Mouse (Mus musculus): ENCODE measurements around the gene Sgca. TPM values are rescaled to one million over a fixed set of nuclear protein-coding genes. Genes with fewer than 3 reads are reported as not detected.

Gene Sgca
- polyA plus RNA-seq, 1 experiment from 2014 or later: 0.96 TPM

GRCm38 (mm10) chr11:94985140-94985539 lies 9.0 kb upstream of the Sgca start:
- Histone ChIP-seq H3K4me3 (ENCODE audit: low read depth, low read length) (no peak overlapping the region), H3K27ac (ENCODE audit: low read length) (no peak overlapping the region), H3K4me2 (ENCODE audit: low read depth, low read length) (no peak overlapping the region), H3K4me1 (ENCODE audit: control insufficient read depth, low read depth, low read length) (peaks cover 47% of the 10 kb centered on the region), H3K9ac (ENCODE audit: low read depth, low read length) (no peak overlapping the region), H3K9me3 (replicated peaks; ENCODE audit: control insufficient read depth, low read length) (no peaks in the 10 kb centered on the region), H3K27me3 (ENCODE audit: control insufficient read depth, insufficient read depth, low read depth, low read length) (no peaks in the 10 kb centered on the region), H3K36me3 (ENCODE audit: control insufficient read depth, insufficient read depth) (no peaks in the 10 kb centered on the region)
- no peak for ATAC-seq (ENCODE audit: low read depth)
- WGBS (ENCODE audit: insufficient replicate concordance): 54% methylated on average over 1 of the region's 1 CpGs

DNA sequence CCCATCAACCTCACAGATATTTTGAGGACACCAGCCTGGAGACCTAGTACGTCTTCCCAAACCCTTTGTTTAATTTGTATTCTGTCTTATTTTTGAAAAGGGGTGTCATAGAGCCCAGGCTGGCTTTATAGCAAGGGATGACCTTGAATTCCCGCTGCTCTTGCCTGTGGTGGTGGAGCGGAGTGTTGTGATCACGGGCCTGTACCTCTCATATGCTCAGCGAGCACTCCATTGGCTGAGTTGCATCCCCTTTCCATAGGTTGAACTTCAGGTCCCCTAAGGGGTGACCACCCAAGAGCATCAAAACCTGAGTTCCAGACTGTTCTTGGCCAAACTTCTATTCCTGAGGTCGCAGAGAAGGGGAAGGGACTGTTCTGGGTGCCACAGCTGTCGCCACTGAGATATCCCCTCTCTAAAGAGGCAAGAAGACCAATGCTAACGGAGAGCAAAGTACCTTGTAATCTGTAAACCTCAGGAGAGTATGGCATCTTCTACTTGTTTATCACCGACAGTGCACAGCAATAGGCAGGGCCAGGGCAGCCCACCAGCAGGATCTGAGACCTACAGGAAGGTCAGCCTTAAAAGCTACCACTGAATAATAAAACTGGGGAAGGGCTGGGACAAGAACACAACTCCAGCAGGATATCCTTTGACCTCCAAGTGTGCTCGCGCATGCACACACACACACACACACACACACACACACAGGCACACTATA lies 3.5 kb upstream of the Sgca start:
- Histone ChIP-seq H3K9ac (ENCODE audit: low read depth, low read length) (peak overlapping the region; percentile 21; the same call in 1 of the 2 replicates), H3K4me2 (ENCODE audit: low read depth, low read length) (peak overlapping the region; percentile 58), H3K36me3 (ENCODE audit: control insufficient read depth, insufficient read depth) (no peaks in the 10 kb centered on the region), H3K9me3 (replicated peaks; ENCODE audit: control insufficient read depth, low read length) (no peaks in the 10 kb centered on the region), H3K4me3 (ENCODE audit: low read depth, low read length) (peak overlapping the region; percentile 42; the same call in 1 of the 2 replicates), H3K27me3 (ENCODE audit: control insufficient read depth, insufficient read depth, low read depth, low read length) (no peaks in the 10 kb centered on the region), H3K4me1 (ENCODE audit: control insufficient read depth, low read depth, low read length) (peaks cover 20% of the 10 kb centered on the region), H3K27ac (ENCODE audit: low read length) (peak overlapping the region; percentile 35; the same call in 1 of the 2 replicates)
- peak; percentile 38; the same call in 1 of the 2 replicates for ATAC-seq (ENCODE audit: low read depth)
- WGBS (ENCODE audit: insufficient replicate concordance): 58% methylated on average over 11 of the region's 11 CpGs

GRCm38 (mm10) chr11:94978947-94979346 lies 2.8 kb upstream of the Sgca start:
- peak overlapping the region; percentile 21; the same call in 1 of the 2 replicates for H3K9ac ChIP-seq (ENCODE audit: low read depth, low read length)

DNA sequence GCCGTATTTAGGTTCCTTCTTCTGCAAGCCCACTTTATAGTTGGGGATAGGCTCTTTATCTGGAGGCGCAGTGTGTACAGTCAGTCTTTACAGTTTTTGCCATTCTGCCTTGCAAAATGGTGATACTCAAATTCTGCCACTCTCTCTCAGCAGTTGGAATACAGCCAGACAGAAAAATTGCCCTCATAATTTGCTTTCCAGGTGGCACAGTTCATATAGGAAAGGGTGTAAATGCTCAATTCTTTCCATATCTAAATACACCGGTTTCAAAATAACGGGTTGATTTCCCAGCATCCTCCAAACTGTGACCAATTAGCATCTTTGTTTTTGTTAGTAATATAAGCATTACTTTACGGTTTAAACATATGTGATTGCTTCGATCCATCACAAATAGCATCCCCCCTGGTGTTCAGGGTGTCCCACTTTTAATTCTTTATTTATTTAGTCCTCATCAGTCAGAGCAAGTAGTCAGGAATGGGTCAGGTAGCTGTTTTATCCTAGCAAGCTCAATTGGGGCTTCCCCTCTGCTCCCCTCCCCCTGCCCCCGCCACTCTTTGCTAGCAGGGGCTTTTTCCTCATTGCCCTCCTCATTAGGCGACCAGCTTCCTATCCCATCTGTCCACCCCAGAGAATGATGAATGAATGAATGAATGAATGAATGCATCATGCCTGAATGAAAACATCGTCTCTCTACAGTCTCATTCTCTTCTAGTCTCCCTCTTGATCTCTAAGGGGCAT lies 2.2 kb upstream of the Sgca start:
- Histone ChIP-seq H3K9me3 (replicated peaks; ENCODE audit: control insufficient read depth, low read length) (no peaks in the 10 kb centered on the region), H3K9ac (ENCODE audit: low read depth, low read length) (no peak overlapping the region), H3K4me3 (ENCODE audit: low read depth, low read length) (no peak overlapping the region), H3K27me3 (ENCODE audit: control insufficient read depth, insufficient read depth, low read depth, low read length) (no peaks in the 10 kb centered on the region), H3K36me3 (ENCODE audit: control insufficient read depth, insufficient read depth) (no peaks in the 10 kb centered on the region), H3K4me1 (ENCODE audit: control insufficient read depth, low read depth, low read length) (peaks cover 14% of the 10 kb centered on the region), H3K4me2 (ENCODE audit: low read depth, low read length) (peak overlapping the region; percentile 58), H3K27ac (ENCODE audit: low read length) (no peak overlapping the region)
- 37% methylated on average over 9 of the region's 9 CpGs for WGBS (ENCODE audit: insufficient replicate concordance)
- no peak for ATAC-seq (ENCODE audit: low read depth)

More at GRCm38 (mm10) chr11:94978947-94979346, 2.8 kb upstream of the Sgca start:
- peak overlapping the region; percentile 42 for H3K4me3 ChIP-seq (ENCODE audit: low read depth, low read length)
- H3K4me2 ChIP-seq (ENCODE audit: low read depth, low read length): peak overlapping the region; percentile 58
- H3K27me3 ChIP-seq (ENCODE audit: control insufficient read depth, insufficient read depth, low read depth, low read length): no peaks in the 10 kb centered on the region
- no peak overlapping the region for H3K27ac ChIP-seq (ENCODE audit: low read length)
- no peaks in the 10 kb centered on the region for H3K9me3 ChIP-seq (replicated peaks; ENCODE audit: control insufficient read depth, low read length)
- H3K36me3 ChIP-seq (ENCODE audit: control insufficient read depth, insufficient read depth): no peaks in the 10 kb centered on the region
- peak; percentile 90 for ATAC-seq (ENCODE audit: low read depth)
- H3K4me1 ChIP-seq (ENCODE audit: control insufficient read depth, low read depth, low read length): peaks cover 14% of the 10 kb centered on the region
- WGBS (ENCODE audit: insufficient replicate concordance): under 1% methylated on average over 20 of the region's 20 CpGs

- Histone ChIP-seq H3K4me3 (ENCODE audit: low read depth, low read length) (no peak overlapping the region), H3K36me3 (ENCODE audit: control insufficient read depth, insufficient read depth) (no peaks in the 10 kb centered on the region)
- 61% methylated on average over 2 of the region's 2 CpGs for WGBS (ENCODE audit: insufficient replicate concordance)
Measured at GRCm38 (mm10) chr11:94974951-94975350, 1.2 kb downstream of the Sgca start.

DNA sequence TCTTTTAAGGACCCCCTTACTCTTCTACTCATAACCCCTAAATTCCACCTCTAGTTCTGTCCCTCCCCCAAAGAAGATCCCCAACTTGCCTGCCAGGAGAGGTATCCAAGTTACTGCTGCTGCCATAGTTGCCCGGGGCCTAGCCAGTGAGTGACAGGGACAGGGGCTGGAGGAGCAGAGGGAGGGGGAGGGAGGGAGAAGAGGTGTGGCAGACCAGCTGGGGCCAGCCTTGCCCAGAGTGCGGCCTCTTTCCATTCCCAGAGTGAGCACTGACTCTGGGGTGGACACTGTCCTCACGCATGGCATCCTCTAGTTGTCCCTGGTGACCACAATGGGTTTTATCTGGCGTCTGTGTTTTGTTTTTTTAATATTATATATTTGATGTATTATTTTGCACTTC lies 2.8 kb downstream of the Sgca start:
- no peak overlapping the region for H3K4me2 ChIP-seq (ENCODE audit: low read depth, low read length)
- no peaks in the 10 kb centered on the region for H3K4me1 ChIP-seq (ENCODE audit: control insufficient read depth, low read depth, low read length)
- H3K4me3 ChIP-seq (ENCODE audit: low read depth, low read length): no peak overlapping the region
- no peaks in the 10 kb centered on the region; the same call in 1 of the 2 replicates for H3K27me3 ChIP-seq (ENCODE audit: control insufficient read depth, insufficient read depth, low read depth, low read length)
- no peak overlapping the region for H3K9ac ChIP-seq (ENCODE audit: low read depth, low read length)
- no peak for ATAC-seq (ENCODE audit: low read depth)
- H3K27ac ChIP-seq (ENCODE audit: low read length): no peak overlapping the region
- H3K36me3 ChIP-seq (ENCODE audit: control insufficient read depth, insufficient read depth): no peaks in the 10 kb centered on the region
- 57% methylated on average over 4 of the region's 4 CpGs for WGBS (ENCODE audit: insufficient replicate concordance)
- no peaks in the 10 kb centered on the region for H3K9me3 ChIP-seq (replicated peaks; ENCODE audit: control insufficient read depth, low read length)

More at GRCm38 (mm10) chr11:94974951-94975350, 1.2 kb downstream of the Sgca start:
- Histone ChIP-seq H3K9ac (ENCODE audit: low read depth, low read length) (no peak overlapping the region), H3K27ac (ENCODE audit: low read length) (no peak overlapping the region), H3K4me1 (ENCODE audit: control insufficient read depth, low read depth, low read length) (peaks cover 14% of the 10 kb centered on the region), H3K4me2 (ENCODE audit: low read depth, low read length) (no peak overlapping the region), H3K27me3 (ENCODE audit: control insufficient read depth, insufficient read depth, low read depth, low read length) (no peaks in the 10 kb centered on the region; the same call in 1 of the 2 replicates), H3K9me3 (replicated peaks; ENCODE audit: control insufficient read depth, low read length) (no peaks in the 10 kb centered on the region)
- ATAC-seq (ENCODE audit: low read depth): no peak

DNA sequence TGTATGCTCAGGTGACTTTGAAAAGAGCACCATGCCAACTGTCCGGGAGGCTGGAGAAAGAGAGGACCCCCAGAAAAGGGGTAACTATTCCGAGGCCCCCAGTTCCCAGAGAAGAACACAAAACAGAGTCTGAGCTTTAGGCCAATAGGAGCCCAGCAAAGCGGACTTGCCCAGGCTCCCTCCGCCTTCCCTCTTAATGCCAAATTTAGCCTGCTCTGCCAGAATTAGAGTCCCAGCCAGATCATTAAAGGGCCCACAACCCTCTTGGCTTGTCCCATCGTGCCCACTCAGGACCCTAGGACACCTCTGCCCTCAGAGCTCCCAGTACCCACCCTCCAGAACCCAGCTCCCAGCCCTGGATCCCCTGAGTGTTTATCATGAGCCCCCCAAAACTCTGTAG lies 3.2 kb downstream of the Sgca start:
- H3K4me3 ChIP-seq (ENCODE audit: low read depth, low read length): no peak overlapping the region

DNA sequence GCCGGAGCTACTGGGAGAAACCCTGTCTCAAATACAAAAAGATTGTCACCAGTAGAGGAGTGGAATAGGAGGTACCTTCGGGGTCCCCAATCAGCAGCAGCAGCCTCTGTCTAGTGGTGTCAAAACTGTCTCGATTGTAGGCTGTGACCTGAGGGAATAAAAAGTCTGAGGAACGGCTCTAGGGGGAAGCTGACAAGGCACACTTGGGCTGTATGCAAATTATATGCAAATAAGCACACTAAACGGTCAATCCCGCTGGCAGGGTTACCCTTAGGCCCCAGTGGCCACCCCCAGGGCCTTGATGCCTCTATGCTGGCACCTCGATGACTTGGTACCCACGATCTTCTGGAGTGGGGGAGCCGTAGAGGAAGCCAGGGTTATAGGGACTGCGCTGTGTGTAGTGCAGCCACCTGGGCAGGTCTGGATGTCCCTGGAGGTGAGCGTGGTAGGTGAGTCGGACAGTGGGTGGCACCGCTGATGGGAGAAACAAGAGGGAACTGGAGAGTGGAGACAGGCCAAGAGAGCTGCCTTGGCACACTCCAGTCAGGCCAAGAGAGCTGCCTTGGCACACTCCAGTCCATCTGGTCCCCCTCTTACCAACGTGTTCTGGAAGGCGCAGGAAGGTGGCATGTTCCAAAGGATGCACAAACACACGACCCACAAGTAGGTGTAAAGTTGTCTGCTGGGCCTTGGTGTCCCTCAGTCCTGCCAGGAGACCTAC lies 4.1 kb downstream of the Sgca start:
- no peak overlapping the region for H3K4me3 ChIP-seq (ENCODE audit: low read depth, low read length)
- H3K9ac ChIP-seq (ENCODE audit: low read depth, low read length): no peak overlapping the region
- ATAC-seq (ENCODE audit: low read depth): no peak
- no peaks in the 10 kb centered on the region for H3K4me1 ChIP-seq (ENCODE audit: control insufficient read depth, low read depth, low read length)
- no peak overlapping the region for H3K27ac ChIP-seq (ENCODE audit: low read length)
- no peaks in the 10 kb centered on the region; the same call in 1 of the 2 replicates for H3K27me3 ChIP-seq (ENCODE audit: control insufficient read depth, insufficient read depth, low read depth, low read length)
- no peaks in the 10 kb centered on the region for H3K9me3 ChIP-seq (replicated peaks; ENCODE audit: control insufficient read depth, low read length)
- no peak overlapping the region for H3K4me2 ChIP-seq (ENCODE audit: low read depth, low read length)
- H3K36me3 ChIP-seq (ENCODE audit: control insufficient read depth, insufficient read depth): no peaks in the 10 kb centered on the region
- WGBS (ENCODE audit: insufficient replicate concordance): 49% methylated on average over 16 of the region's 16 CpGs

More for the DNA sequence above, 3.2 kb downstream of the Sgca start:
- WGBS (ENCODE audit: insufficient replicate concordance): 57% methylated on average over 5 of the region's 5 CpGs
- Histone ChIP-seq H3K4me1 (ENCODE audit: control insufficient read depth, low read depth, low read length) (no peaks in the 10 kb centered on the region), H3K4me2 (ENCODE audit: low read depth, low read length) (no peak overlapping the region), H3K9ac (ENCODE audit: low read depth, low read length) (no peak overlapping the region), H3K36me3 (ENCODE audit: control insufficient read depth, insufficient read depth) (no peaks in the 10 kb centered on the region), H3K27ac (ENCODE audit: low read length) (no peak overlapping the region), H3K27me3 (ENCODE audit: control insufficient read depth, insufficient read depth, low read depth, low read length) (no peaks in the 10 kb centered on the region; the same call in 1 of the 2 replicates), H3K9me3 (replicated peaks; ENCODE audit: control insufficient read depth, low read length) (no peaks in the 10 kb centered on the region)
- ATAC-seq (ENCODE audit: low read depth): no peak

Measured in liver, embryonic 16.5 days (tissue).